Mouse (Mus musculus) urinary bladder, postnatal 14 days (tissue): ENCODE data around the gene Aplp2.
"Not testable (repeated sequence)": the region's sequence is repeated elsewhere in the genome, so short reads cannot be mapped to it uniquely, and the experiment has no call there.

Experiments
- DNase-seq: peaks from one replicate; pipeline ENCODE4 v3.0.0; 2021; ENCODE audit warnings: low spot score

The Aplp2 gene

DNA sequence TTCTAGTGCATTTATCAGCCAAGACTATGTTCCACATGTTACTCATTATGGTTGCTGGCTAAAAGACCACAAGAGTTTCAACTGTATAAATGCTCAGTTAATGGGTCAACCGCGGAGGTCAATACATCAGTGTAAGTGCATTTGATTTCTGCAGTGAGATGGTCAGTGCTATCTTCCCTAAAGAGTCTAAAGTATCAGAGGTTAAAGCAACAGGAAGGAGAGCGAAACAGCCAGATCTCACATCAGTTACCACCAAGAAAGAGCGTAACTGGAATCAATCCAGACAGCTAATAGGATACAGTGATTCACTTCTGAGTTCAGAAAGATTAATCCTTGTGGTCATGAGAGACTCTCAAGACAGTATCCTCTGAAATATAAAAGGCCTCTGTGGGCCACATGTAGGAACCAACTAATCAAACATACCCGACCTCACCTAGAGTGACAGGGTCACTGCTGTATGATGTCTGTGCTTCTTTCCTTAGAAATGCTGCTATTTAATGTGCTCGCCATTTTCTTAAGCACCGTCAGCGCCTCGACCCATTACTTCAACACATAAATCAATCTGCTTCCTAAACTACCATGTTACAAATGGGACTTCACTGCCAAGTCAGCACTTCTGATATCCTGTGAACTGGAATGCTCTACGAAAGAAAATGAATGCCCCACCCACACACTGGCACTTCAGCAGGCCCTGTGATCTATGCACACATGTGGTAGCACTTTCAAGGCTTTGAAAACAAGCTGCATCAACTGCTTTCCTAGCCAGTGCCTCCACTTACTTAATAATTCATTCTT is 30.1 kb downstream of the Aplp2 start:
- DNase-seq: no peak

DNA sequence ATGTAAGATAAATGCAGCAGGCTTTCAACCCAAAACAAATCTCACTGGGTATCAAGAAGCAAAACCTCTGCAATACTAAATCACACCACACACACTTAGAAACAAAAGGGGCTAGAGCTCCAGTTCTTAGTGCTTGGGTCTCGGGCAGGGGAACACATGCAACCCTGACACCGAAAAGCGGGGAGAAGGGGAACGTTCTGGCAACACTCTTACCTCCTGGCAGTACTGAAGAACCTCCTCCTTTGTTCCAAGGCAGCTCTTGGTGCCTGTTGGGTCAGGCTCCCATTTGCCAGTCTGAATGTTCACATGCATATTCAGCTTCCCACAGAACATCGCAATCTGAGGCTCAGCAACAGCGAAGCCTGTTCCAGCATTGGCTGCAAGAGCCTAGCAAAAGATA is 33.9 kb downstream of the Aplp2 start:
- DNase-seq: no peak

DNA sequence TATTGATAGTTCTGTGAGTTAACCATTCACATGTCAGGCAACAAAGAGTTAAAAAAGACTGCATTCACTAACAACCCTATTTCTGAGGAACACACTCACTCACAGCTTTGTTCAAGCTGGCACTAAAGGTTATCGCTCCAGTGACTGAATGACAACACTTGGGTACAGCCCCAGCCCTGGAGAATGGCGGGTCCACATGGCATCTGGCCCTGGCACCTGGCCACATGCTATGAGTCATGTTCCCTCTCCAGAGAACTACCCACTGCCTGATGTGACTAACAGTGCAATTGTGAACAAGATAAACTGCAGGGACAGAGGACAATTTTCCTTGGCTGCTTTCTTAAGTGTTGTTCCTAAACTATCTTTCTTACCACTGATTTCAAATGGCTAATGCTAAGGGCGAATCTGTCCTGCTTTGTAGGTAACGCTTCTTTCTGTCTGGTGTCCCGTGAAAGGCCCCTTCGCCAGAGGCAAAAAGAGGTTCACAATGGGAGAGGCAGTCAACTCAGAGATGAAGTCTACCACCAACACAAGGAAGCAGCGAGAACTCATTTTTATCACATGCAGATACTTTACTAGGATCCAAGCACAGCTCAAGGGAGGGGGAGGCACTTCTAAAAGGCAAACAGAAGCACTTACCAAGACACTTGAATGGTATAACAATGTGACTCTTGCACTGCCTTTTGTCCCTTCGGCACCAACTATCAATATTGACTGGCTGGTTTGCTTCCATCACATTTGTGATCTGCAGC is 35.1 kb downstream of the Aplp2 start:
- DNase-seq: peak; percentile 95

DNA sequence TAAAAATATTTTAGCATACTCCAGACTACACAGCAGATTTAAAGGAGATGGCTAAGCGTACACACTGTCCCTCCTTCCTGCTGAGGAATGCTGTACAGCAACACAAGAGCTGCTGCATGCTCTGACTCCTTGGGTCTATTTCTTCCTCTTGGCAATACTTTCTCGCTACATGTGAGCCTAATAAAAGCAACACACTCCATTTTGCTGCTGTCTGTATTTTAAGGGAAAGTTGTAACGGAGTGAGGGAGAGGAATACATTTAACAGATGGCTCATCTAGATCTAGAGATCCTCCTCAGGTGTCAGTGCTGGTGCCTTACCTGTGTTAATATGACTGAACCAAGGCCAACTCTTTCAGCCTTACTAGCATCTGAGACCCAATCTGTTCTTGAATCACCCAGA is 35.6 kb downstream of the Aplp2 start:
- DNase-seq: no peak

DNA sequence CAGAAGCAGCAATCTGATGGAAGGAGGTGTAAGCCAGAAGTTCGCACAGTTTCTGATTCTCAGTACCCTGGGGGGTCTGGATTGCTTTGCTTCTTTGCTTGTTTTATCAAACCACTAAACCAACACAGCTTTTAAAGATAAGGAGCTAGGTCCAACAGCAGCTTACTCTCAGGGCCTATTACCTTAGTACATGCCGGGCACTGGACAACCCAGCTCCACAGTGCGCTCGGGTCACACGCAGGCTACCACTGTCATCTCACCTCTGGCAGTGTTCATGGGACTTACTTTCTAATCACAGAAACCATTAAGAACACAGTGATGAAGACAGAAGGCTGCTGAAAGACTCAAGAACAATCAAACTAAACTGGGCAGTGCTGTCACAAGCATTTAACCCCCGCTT is 36.3 kb downstream of the Aplp2 start:
- no peak for DNase-seq

DNA sequence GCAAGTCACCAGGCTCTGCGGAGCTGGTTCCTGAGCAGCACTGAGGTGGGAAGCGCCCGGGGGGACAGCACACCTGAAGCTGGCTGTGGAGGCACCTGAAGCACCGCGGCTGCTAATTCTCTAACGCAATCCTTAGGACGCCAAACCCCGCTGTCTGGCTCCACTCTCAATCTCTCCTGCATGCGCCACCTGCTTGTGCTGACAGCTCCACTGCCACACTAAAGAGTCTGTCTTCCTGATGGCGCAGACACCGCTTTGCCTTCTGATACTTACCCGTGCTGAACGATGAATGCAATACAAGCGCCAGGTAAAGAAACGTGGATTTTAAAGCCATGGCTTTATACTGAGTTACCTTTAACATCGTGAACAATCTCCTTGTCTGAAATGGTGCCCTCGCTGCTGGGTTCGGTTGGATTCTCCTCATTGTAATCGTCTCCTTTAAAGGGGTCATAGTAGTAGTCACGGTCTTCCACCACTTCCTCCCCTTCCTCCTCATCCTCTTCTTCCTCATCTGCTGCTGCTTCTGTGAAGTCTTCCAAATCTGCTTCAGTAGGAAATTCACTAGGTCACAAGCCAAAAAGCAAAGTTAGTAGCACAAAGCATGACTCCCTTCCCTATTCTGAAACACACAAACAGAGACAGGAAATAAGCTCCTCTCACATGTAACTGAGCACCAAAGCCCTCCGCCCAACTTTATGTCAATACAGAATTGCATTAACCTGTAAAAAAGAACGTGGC is 43.1 kb downstream of the Aplp2 start:
- DNase-seq: no peak

DNA sequence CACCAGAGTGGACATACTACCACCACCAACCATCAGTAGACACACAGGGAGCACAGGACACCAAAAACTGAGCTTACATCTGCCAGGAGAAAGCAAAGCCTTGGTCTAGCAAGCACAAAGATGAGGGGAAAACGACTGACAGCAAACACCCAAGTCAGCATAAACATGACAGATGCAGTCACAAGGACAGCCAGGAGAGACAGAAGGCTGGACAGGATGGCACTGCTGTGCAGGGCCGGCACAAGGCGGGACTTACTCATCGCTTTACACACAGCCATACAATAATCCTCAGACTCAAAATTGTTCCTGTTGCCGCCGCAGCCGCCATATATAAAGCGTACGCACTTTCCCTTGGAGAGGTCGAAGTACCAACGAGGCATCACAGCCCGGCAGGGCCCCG is 44.3 kb downstream of the Aplp2 start:
- no peak for DNase-seq

DNA sequence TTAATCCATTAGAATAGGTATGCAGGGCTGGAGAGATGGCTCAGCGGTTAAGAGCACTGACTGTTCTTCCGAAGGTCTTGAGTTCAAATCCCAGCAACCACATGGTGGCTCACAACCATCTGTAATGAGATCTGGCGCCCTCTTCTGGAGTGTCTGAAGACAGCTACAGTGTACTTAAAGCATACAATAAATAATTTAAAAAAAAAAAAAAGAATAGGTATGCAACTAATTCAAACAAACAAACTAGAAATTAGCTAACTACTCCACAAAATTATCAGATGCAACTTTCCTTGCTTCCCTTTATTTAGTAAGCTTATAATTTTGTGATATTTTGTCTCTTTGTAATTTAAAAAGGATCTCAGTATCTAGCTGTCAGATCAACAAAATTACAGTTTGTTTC is 46.1 kb downstream of the Aplp2 start:
- not testable (repeated sequence) for DNase-seq

DNA sequence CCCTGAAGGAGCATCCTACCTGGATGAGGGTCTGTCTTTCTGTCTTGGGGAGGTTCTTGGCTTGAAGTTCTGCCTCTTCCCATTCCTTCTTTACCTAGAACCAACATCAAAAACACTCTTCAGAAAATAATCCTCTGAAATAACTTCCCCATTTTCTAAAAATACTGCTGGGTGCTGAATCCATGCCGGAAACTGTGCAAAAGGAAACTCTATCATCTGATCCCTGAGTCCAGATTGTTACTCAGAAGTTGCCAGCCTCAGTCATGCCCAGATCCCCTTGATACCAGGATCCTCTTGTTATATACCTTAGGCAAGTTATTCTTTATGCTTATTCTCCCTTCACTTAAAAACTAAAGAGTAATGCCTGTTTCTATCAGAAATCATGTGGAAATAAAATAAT is 48.3 kb downstream of the Aplp2 start:
- DNase-seq: no peak

DNA sequence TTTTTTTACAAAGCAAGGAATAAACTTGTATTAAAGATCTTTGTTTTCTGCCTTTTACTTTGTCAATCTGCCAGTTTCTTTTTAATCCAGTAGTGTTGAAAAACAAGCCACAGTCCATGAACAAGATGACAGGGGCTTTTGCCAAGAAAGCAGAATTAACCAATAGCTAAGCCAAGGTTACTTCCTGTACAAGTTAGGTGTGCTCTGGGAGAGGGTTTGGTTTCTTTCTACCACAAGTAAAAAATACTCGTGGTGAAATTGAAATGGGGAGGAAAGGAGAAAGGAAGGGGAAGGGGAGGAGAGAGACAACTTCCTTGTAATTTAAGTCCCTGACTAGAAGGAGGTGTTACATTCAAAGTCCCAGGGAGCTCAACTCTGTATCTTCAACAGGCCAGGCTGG is 48.7 kb downstream of the Aplp2 start:
- DNase-seq: no peak

DNA sequence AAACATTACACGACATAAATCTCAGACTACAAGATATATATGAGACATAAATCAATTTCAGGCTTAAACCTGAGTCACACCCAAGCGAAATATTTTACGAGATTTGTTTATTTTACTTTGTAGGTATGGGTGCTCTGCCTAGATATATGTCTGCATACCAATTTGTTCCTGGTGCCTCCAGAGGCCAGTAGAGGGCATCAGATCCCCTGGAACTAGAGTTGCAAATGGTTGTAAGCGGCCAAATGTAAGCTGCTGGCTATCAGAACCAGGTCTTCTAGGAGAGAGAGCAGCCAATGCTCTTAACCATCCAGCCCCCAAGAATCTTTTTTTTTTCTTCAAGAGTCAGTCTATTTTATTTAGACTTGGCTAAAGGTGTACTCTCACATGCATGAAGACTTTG is 51.7 kb downstream of the Aplp2 start:
- peak; percentile 26 for DNase-seq

DNA sequence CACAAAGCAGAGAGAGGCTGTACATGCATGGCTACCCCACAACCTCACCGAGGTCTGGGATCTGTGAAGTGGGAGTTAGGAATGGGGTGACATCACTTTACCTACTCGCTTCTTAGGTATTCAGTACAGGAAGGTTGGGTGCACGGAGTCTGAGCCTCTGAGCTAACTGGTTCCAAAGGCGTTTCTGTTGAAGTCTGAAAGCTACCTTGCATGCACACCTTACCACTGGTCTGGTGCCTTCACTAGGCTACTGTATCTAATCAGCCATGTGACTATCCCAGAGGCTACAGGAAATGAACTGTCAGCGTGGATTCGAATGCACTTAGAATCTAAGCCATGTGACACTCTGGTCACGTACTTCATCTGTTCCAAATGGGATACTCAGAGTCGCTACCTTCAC is 55.0 kb downstream of the Aplp2 start:
- no peak for DNase-seq

DNA sequence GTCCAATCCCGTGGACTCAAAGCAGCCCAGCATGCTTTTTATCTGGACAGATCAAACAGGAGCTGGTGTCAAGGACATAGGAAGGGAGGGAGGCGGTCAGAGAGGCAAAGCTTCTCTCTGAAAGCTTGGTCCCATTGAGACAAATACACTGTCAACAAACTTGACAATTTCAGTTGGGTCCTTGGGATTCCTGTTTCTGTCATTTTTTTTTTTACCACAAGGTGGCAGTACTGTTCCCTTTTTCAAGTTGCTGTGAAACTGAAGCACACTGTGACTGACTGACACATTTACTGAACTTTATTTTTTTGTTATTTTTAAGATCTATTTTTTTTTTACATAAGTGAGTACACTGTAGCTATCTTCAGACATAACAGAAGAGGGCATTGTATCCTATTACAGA is 60.6 kb downstream of the Aplp2 start:
- no peak for DNase-seq

DNA sequence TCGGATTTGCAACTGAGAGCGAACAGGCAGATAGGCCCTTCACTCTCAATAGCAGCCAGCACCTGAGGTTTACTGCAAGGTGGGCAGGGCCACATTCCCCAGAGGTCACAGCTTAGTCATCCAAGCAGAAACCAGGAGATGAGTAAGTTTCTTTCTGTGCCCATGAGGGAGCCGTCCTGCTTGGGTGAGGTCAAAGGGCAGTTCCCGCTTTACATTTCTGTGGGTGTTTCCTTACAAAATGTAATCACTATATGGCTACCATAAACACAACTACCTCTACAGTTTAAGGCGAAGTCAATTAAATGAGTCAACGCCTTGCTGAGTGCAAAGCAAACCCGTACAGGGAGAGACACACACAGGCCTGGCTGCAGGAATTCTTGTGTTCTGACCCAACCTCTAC is 63.5 kb downstream of the Aplp2 start:
- DNase-seq: no peak

DNA sequence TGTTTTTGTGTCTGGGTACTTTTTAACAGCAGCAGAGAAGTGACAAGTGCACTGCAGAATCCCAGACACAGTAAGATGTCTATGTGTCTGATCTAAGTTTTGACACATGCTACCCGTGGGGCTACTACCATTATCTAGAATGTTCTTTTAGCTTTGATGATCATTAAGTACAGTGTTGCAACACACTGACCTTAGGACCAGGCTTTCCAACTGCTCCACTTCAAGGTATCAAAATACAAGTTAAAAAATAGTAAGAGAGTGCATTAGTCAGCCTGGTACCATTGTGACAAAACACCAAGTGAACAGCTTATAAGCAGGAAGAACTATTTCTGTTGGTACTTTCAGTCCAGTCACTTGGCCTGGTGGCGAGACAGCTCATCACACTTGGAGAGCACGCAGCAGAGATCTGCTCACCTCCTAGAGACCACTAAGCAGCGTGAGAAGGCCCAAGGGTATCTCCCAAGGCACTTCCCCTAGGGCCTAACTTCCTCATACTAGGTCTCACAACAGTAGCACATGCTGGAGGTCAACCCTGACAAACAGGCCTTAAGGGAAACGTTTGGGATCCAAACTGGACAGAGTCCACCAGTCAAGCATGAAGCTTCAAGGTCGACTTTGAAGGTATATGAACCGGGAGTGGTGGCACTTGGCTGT is 66.2 kb downstream of the Aplp2 start:
- DNase-seq: no peak

DNA sequence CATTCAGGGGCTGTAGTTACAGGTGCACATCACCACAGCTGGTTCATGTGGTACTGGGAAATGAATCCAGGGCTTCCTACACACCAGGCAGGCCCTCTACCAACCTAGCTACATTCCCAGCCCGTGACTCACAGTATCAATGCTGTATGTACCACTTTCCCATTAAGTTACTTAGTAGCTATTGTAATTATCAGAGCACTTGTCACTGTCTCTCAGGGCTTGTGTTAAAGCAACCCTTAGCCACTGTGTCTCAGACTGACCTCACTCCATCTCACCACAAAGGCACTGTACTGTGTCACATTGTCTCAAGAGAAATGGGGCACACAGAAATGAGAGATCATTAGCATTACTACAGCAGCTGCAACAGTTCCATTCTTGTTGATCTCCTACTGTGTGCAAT is 68.7 kb downstream of the Aplp2 start:
- DNase-seq: no peak

DNA sequence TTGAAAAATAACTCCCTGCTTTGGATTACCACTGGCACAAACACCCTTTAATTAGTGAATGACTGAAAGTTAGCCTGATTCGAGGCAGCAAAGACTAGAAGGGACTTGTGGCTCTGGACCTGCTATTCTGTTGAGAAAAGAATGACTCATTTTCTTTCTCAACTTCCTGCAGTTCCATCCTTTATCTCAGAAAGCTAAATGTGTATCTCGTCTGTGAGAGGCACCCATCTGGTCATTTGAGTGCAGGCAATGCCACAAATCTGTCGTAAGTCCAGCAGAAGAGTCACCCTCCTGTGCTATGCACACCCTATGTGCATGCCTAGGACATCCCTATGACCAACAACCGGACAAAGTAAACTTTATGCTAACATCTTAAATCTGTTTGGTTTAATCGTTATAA is 78.5 kb downstream of the Aplp2 start:
- DNase-seq: no peak

DNA sequence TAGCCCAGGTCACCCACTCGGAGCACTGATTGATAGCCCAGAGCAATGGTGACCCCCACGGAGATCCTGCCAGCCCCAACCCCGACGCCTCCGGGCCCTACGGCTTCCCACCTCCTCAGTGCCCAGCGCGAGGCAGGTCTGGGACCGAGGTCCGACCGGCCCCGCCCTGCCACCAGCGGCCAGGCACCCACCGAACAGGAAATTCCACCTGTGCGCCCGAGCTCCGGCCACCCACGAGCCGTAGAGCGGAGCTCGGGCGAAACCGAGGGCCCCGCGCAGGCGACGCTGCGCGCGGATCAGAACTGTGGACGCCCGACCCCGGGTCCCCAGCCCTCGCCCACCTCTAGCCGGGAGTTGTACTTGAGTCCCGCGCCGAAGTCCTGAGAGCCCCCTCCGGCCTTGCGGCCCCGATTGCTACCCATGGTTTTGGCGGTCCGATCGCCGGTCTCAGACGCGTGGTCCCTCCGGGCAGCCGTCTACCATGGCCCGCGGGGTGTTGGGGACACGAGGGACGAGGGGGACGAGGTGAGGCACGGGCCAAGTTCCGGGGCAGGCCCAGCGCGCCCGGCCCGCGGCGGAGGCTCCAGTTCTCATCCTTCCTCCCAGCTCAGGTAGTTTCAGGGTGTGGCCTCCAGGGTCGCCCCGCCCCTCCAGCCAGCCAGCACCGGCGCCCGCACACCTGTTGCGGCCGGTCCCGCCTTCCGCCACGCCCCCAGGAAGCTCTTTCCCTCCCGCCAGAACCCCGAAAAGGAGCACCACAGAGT is 80.2 kb downstream of the Aplp2 start, which contains the start of gene St14:
St14 (minus strand) TSS at position 649 of the 764 bp plus-strand sequence.
- DNase-seq: peak; percentile 89

DNA sequence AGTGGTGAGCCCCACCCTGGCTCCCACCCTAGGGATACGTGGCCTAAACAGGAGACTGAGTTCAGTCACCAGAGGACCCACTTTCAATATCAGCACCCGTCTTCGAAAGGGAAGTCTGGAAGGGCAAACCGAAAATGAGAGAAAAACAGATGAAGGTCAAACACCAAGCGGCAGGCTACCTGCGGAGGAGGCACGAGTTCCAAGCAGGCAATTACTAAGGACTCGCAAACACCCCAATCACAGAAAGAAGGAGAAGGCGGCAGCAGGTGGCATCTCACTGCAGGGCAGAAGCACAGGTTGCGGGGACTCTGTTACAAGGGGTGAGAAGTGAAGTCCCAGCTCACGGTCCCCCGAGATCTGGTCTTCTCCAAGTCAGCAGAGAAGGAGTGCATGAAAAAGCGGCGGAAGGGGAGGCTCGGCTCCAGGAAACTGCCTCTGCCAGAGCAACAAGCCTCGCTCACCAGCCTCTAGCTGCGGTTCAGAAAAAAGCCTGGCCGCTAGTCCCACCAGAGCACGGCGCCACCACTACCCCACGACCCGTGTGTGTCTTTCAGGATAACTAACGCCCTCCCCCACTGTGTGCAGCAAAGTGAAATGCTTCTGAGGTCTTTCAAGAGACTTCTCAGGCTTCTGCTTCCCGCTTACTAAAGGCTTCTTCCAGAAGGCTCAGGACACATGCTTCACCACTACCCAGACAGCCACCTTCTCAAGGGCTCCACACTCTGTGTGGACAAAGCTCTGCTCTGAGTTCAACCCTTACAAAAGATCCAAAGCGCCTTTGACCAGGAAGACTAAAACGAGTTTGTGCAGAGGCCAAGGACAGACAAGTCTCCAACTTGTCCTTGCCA is 81.0 kb downstream of the Aplp2 start:
- DNase-seq: no peak

DNA sequence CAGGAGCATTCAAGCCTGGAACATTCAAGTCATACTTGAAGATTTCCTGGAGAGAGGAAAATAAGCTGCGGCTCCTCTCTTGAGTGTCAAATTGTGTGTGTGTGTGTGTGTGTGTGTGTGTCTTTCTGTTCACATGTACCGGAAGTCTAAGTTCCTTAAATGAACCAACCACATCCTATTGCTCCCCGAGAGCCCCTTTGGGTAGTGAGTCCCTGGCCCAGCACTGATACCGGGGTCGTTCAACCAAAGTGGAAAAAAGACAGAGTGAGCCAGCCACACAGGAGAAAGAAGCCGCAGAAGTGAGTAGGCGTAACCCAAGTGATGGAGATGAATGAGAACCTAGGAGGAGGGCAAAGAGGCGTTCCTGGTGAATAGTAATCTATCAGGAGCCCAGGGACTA is 81.7 kb downstream of the Aplp2 start:
- no peak for DNase-seq
